ENCODE assay signal across 10 mouse cellular contexts in genomic region chr16:23279879-23280741, GRCm38 (mm10). TPM values are rescaled to one million over a fixed set of nuclear protein-coding genes. Genes with fewer than 3 reads are reported as not detected.
DNase-seq lines count a peak whose midpoint lies in the region; ATAC-seq lines count a peak whose summit lies in the region.
"Had no signal": no experiment of that assay in that cellular context is flagged by ENCODE, and none has a peak within 500 bp of the region (broad histone marks: within the 10 kb centered on the region; RNA-seq: fewer than 3 reads in every experiment).

No protein-coding gene starts in this region.

- no peak overlapping the region for H3K4me3 ChIP-seq in lung, embryonic 16.5 days (ENCODE audit: low read length)
- H3K4me3 ChIP-seq in heart, embryonic 10.5 days = no peak overlapping the region
- H3K4me3 ChIP-seq: embryonic facial prominence, embryonic 15.5 days; heart, embryonic 12.5 days had no signal

- 56% methylated on average over 9 of the region's 9 CpGs for WGBS in lung, embryonic 16.5 days
- WGBS in heart, embryonic 10.5 days = 68% methylated on average over 9 of the region's 9 CpGs

- peaks cover 11% of the 10 kb centered on the region for H3K4me1 ChIP-seq in lung, embryonic 16.5 days (replicated peaks; ENCODE audit: control insufficient read depth, insufficient read depth, low read length)
- H3K4me1 ChIP-seq in heart, embryonic 10.5 days = peaks cover 10% of the 10 kb centered on the region

- H3K9ac ChIP-seq in lung, embryonic 16.5 days (ENCODE audit: low read length) = no peak overlapping the region
- H3K9ac ChIP-seq: embryonic facial prominence, embryonic 15.5 days; heart, embryonic 12.5 days had no signal

- ATAC-seq in lung, embryonic 16.5 days (ENCODE audit: low read depth) = peak; percentile 31; the same call in 1 of the 2 replicates

- H3K27ac ChIP-seq in lung, embryonic 16.5 days (ENCODE audit: low read length) = peak overlapping the region; percentile 32; the same call in 1 of the 2 replicates
- H3K27ac ChIP-seq in heart, embryonic 10.5 days = no peak overlapping the region
- H3K27ac ChIP-seq: embryonic facial prominence, embryonic 15.5 days had no signal

- no peaks in the 10 kb centered on the region for H3K27me3 ChIP-seq in lung, embryonic 16.5 days (ENCODE audit: control insufficient read depth, insufficient read depth, low read depth, low read length)
- H3K27me3 ChIP-seq in heart, embryonic 10.5 days (ENCODE audit: insufficient read depth, poor library complexity, severe bottlenecking) = no peaks in the 10 kb centered on the region
- H3K27me3 ChIP-seq: embryonic facial prominence, embryonic 15.5 days; heart, embryonic 12.5 days had no signal

- H3K9me3 ChIP-seq in lung, embryonic 16.5 days (ENCODE audit: control insufficient read depth, low read length) = no peaks in the 10 kb centered on the region
- no peaks in the 10 kb centered on the region for H3K9me3 ChIP-seq in heart, embryonic 10.5 days
- H3K9me3 ChIP-seq: embryonic facial prominence, embryonic 15.5 days; heart, embryonic 12.5 days had no signal

- 0 out of 2 replicates have a peak, but pooled peaks cover 2% of the 10 kb centered on the region for H3K36me3 ChIP-seq in lung, embryonic 16.5 days (ENCODE audit: control insufficient read depth, insufficient read depth, low read length)
- 0 out of 2 replicates have a peak, but pooled peaks cover 2% of the 10 kb centered on the region for H3K36me3 ChIP-seq in heart, embryonic 10.5 days
- H3K36me3 ChIP-seq: embryonic facial prominence, embryonic 15.5 days had no signal

- no peak for DNase-seq in lung, postnatal 10 days
- peak; percentile 5 for DNase-seq in c-Kit-positive CD71-positive TER-119-positive erythroid progenitor cells, embryonic 14.5 days (ENCODE audit: low spot score)
- DNase-seq in monocyte, adult 2 months (ENCODE audit: low read depth in 1 of 2, low spot score in 2 of 2) = peak; percentile 49 to 61
- DNase-seq in thymus, postnatal 36 days = peak; percentile 70 to 74
- DNase-seq in left cerebral cortex, adult 9 months (ENCODE audit: low spot score in 2 of 2) = no peak
- no peak for DNase-seq in heart, embryonic 10.5 days (ENCODE audit: low spot score)
- no peak for DNase-seq in adrenal gland, postnatal 4 days (ENCODE audit: low spot score in 2 of 2)

- no peak overlapping the region for H3K4me2 ChIP-seq in lung, embryonic 16.5 days (ENCODE audit: low read depth, low read length)
- H3K4me2 ChIP-seq: embryonic facial prominence, embryonic 15.5 days; heart, embryonic 12.5 days had no signal

RNA-seq across cellular contexts. Expression of gene St6gal1, which starts 55.6 kb away (rescaled TPM):
- polyA plus RNA-seq in lung, embryonic 16.5 days (2015; fragmentation: Nextera tagmentation; extraction: Ambion mirVana) = 49.0 and 56.2 TPM in 2 replicates
- polyA plus RNA-seq in heart, embryonic 10.5 days (2016; fragmentation: Nextera tagmentation; extraction: Ambion mirVana) = 11.2 and 18.0 TPM in 2 replicates
- total RNA-seq in adrenal gland, postnatal 4 days (2021) = 10 to 100 TPM; 46.6 to 56.3 TPM

Comparison
In these comparisons a context has a peak if more than half of its experiments do, and no peak if none do; other contexts are left out.
1. DNase-seq: peak in c-Kit-positive CD71-positive TER-119-positive erythroid progenitor cells, embryonic 14.5 days (single experiment), monocyte, adult 2 months (2 of 2) and thymus, postnatal 36 days (2 of 2); none in lung, postnatal 10 days (single experiment), left cerebral cortex, adult 9 months (0 of 2), heart, embryonic 10.5 days (single experiment) and adrenal gland, postnatal 4 days (0 of 2).